Mouse (Mus musculus): ENCODE data around the gene Fkbp15. TPM values are rescaled to one million over a fixed set of nuclear protein-coding genes. Genes with fewer than 3 reads are reported as not detected.
A peak's percentile ranks its signal among the peaks of the same experiment; 100 is the strongest.

The Fkbp15 gene
- polyA plus RNA-seq, 1 experiment from 2014 or later: 21.0 TPM

GRCm38 (mm10) chr4:62286992-62287900 lies 73.1 kb downstream of the Fkbp15 start:
- DNase-seq (ENCODE audit: low spot score): no peak
- no peak for ATAC-seq (ENCODE audit: insufficient read depth, low FRiP score, low TSS enrichment)
- no peaks in the 10 kb centered on the region for H3K9me3 ChIP-seq (ENCODE audit: control insufficient read depth, low read length)
- H3K36me3 ChIP-seq (ENCODE audit: control insufficient read depth, insufficient read depth, low read length): no peaks in the 10 kb centered on the region
- H3K27ac ChIP-seq (ENCODE audit: low read depth, low read length): peak overlapping the region; percentile 42; the same call in 1 of the 2 replicates
- H3K4me3 ChIP-seq (ENCODE audit: low read depth, low read length): peak overlapping the region; percentile 78
- peaks cover 5% of the 10 kb centered on the region; the same call in 1 of the 2 replicates for H3K4me1 ChIP-seq (ENCODE audit: control insufficient read depth, insufficient read depth, low read length)
- H3K4me2 ChIP-seq (ENCODE audit: low read depth): peak overlapping the region; percentile 85
- H3K9ac ChIP-seq (ENCODE audit: low read length): peak overlapping the region; percentile 71
- WGBS: 11% methylated on average over 12 of the region's 12 CpGs
- H3K27me3 ChIP-seq (ENCODE audit: control insufficient read depth, insufficient read depth, low read length): no peaks in the 10 kb centered on the region

DNA sequence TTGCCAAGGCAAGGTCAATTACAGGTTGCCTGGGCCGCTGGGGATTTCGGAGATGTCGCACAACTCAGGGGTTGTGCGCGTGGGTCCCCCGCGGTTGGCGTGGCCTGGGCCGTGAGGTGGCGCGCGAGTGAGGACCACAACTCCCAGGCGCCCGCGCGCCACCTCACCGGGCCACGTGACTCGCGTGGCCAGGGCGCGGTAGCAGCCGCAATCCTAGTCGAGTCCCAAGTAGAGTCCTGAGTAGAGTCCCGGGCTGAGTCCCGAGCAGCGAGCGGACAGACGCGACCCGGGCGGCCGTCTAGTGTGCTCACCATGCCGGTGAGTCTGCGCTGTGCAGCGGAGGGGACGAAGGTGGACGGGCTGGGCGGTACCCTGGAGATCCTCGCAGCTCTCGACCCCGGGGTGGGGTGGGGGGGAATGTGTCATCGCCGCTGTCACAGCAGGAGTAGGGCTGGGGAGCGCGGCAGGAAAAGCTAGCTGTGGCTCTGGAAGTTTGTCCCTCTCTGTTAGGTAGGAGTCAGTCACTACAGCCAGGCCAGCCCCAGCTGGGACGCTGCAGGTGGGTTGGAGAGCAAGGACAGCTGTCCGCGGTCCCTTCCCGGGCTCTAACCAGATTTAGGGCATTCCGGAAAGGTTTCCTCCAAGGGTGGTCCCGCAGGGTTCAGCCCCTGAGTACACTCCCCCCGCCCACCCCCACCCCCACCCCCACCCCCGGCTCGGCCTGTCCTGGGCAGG lies 73.9 kb downstream of the Fkbp15 start:
- peak; percentile 93 for ATAC-seq (ENCODE audit: insufficient read depth, low FRiP score, low TSS enrichment)

GRCm38 (mm10) chr4:62285576-62285975 lies 74.8 kb downstream of the Fkbp15 start:
- Histone ChIP-seq H3K9ac (ENCODE audit: low read length) (no peak overlapping the region), H3K4me2 (ENCODE audit: low read depth) (peak overlapping the region; percentile 85), H3K27me3 (ENCODE audit: control insufficient read depth, insufficient read depth, low read length) (no peaks in the 10 kb centered on the region), H3K9me3 (ENCODE audit: control insufficient read depth, low read length) (no peaks in the 10 kb centered on the region), H3K4me1 (ENCODE audit: control insufficient read depth, insufficient read depth, low read length) (peaks cover 4% of the 10 kb centered on the region; the same call in 1 of the 2 replicates), H3K27ac (ENCODE audit: low read depth, low read length) (no peak overlapping the region), H3K36me3 (ENCODE audit: control insufficient read depth, insufficient read depth, low read length) (no peaks in the 10 kb centered on the region), H3K4me3 (ENCODE audit: low read depth, low read length) (no peak overlapping the region)
- ATAC-seq (ENCODE audit: insufficient read depth, low FRiP score, low TSS enrichment): no peak
- no peak for DNase-seq (ENCODE audit: low spot score)
- WGBS: 81% methylated on average over 8 of the region's 8 CpGs

More for the DNA sequence above, 73.9 kb downstream of the Fkbp15 start:
- peak overlapping the region; percentile 78 for H3K4me3 ChIP-seq (ENCODE audit: low read depth, low read length)
- DNase-seq (ENCODE audit: low spot score): peak; percentile 88
- peak overlapping the region; percentile 85 for H3K4me2 ChIP-seq (ENCODE audit: low read depth)
- peak overlapping the region; percentile 71 for H3K9ac ChIP-seq (ENCODE audit: low read length)
- no peaks in the 10 kb centered on the region for H3K36me3 ChIP-seq (ENCODE audit: control insufficient read depth, insufficient read depth, low read length)
- peak overlapping the region; percentile 53; the same call in 1 of the 2 replicates for H3K27ac ChIP-seq (ENCODE audit: low read depth, low read length)
- no peaks in the 10 kb centered on the region for H3K27me3 ChIP-seq (ENCODE audit: control insufficient read depth, insufficient read depth, low read length)
- H3K4me1 ChIP-seq (ENCODE audit: control insufficient read depth, insufficient read depth, low read length): peaks cover 4% of the 10 kb centered on the region; the same call in 1 of the 2 replicates
- WGBS: under 1% methylated on average over 54 of the region's 55 CpGs
- H3K9me3 ChIP-seq (ENCODE audit: control insufficient read depth, low read length): no peaks in the 10 kb centered on the region

DNA sequence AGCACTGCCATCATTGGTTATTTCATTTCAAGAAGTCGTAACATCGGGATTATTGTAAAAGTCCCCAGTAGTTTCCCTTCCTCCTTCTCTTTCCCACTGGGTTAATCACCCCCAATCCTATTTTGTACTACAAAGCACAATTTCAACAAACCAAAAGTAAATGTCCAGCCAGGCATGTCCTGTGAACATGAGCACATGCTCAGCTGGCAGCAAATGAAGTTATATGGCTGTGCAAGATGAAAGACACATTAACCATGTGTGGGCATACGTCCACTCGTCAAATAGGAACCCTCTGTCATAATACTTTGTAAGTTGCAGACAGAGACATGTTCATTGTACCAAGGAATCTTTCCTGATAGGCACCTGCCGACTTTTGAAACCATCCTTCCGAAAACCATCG lies 77.4 kb downstream of the Fkbp15 start:
- Histone ChIP-seq H3K4me3 (ENCODE audit: low read depth, low read length) (no peak overlapping the region), H3K9me3 (ENCODE audit: control insufficient read depth, low read length) (no peaks in the 10 kb centered on the region), H3K4me2 (ENCODE audit: low read depth) (no peak overlapping the region), H3K9ac (ENCODE audit: low read length) (no peak overlapping the region), H3K27me3 (ENCODE audit: control insufficient read depth, insufficient read depth, low read length) (no peaks in the 10 kb centered on the region), H3K36me3 (ENCODE audit: control insufficient read depth, insufficient read depth, low read length) (no peaks in the 10 kb centered on the region), H3K4me1 (ENCODE audit: control insufficient read depth, insufficient read depth, low read length) (peaks cover 4% of the 10 kb centered on the region; the same call in 1 of the 2 replicates), H3K27ac (ENCODE audit: low read depth, low read length) (no peak overlapping the region)
- 87% methylated on average over 7 of the region's 7 CpGs for WGBS
- no peak for DNase-seq (ENCODE audit: low spot score)
- ATAC-seq (ENCODE audit: insufficient read depth, low FRiP score, low TSS enrichment): no peak

DNA sequence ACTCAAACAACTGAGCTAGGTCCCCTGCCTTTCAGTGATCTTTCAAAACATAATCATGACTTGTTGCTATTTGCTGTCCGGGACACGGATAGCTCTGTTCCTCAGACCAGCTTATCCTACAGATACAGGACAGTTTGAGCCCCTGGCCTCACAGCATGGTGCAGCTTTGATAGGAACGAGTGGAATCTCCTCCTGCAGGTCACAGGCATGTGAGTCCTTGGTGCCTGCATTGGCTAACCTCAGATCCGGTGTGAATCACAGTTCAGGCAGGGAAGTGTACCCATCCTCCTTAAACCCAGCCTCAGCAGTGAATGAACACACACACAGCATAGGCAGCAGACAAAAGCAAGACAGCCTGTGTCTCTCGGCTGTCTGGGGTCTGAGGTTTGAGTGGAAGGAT lies 79.0 kb downstream of the Fkbp15 start:
- no peaks in the 10 kb centered on the region for H3K4me1 ChIP-seq (ENCODE audit: control insufficient read depth, insufficient read depth, low read length)
- DNase-seq (ENCODE audit: low spot score): no peak
- H3K4me2 ChIP-seq (ENCODE audit: low read depth): no peak overlapping the region
- H3K9ac ChIP-seq (ENCODE audit: low read length): no peak overlapping the region
- H3K27me3 ChIP-seq (ENCODE audit: control insufficient read depth, insufficient read depth, low read length): no peaks in the 10 kb centered on the region
- ATAC-seq (ENCODE audit: insufficient read depth, low FRiP score, low TSS enrichment): no peak
- no peaks in the 10 kb centered on the region for H3K36me3 ChIP-seq (ENCODE audit: control insufficient read depth, insufficient read depth, low read length)
- H3K4me3 ChIP-seq (ENCODE audit: low read depth, low read length): no peak overlapping the region
- H3K9me3 ChIP-seq (ENCODE audit: control insufficient read depth, low read length): no peaks in the 10 kb centered on the region
- no peak overlapping the region for H3K27ac ChIP-seq (ENCODE audit: low read depth, low read length)
- 60% methylated on average over 5 of the region's 5 CpGs for WGBS

- H3K4me3 ChIP-seq (ENCODE audit: low read depth, low read length): no peak overlapping the region
- no peak overlapping the region for H3K27ac ChIP-seq (ENCODE audit: low read depth, low read length)
- no peak for DNase-seq (ENCODE audit: low spot score)
These were observed 82.3 kb downstream of the Fkbp15 start for GRCm38 (mm10) chr4:62278081-62278480.

DNA sequence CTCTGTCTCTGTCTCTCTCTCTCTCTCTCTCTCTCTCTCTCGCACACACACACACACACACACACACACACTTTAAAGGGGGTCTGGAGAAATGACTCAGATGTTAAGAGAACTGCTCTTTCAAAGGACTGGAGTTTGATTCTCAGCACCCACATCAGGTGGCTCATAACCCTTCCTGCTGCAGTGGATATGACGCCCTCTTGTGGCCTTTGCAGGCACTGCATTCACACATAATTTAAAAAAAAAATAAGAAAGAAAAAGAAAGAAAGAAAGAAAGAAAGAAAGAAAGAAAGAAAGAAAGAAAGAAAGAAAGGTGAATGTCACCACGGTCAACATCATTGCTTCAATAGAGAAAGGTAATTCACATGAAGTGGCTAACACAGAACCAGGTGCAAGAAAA lies 83.1 kb downstream of the Fkbp15 start:
- Histone ChIP-seq H3K9ac (ENCODE audit: low read length) (no peak overlapping the region), H3K4me1 (ENCODE audit: control insufficient read depth, insufficient read depth, low read length) (0 out of 2 replicates have a peak, but pooled peaks cover 3% of the 10 kb centered on the region)

More at GRCm38 (mm10) chr4:62278081-62278480, 82.3 kb downstream of the Fkbp15 start:
- no peak overlapping the region for H3K4me2 ChIP-seq (ENCODE audit: low read depth)
- no peaks in the 10 kb centered on the region for H3K27me3 ChIP-seq (ENCODE audit: control insufficient read depth, insufficient read depth, low read length)
- no peaks in the 10 kb centered on the region for H3K9me3 ChIP-seq (ENCODE audit: control insufficient read depth, low read length)
- H3K4me1 ChIP-seq (ENCODE audit: control insufficient read depth, insufficient read depth, low read length): 0 out of 2 replicates have a peak, but pooled peaks cover 3% of the 10 kb centered on the region
- H3K9ac ChIP-seq (ENCODE audit: low read length): no peak overlapping the region
- no peak for ATAC-seq (ENCODE audit: insufficient read depth, low FRiP score, low TSS enrichment)
- no peaks in the 10 kb centered on the region for H3K36me3 ChIP-seq (ENCODE audit: control insufficient read depth, insufficient read depth, low read length)
- WGBS: 50% methylated on average over 4 of the region's 4 CpGs

DNA sequence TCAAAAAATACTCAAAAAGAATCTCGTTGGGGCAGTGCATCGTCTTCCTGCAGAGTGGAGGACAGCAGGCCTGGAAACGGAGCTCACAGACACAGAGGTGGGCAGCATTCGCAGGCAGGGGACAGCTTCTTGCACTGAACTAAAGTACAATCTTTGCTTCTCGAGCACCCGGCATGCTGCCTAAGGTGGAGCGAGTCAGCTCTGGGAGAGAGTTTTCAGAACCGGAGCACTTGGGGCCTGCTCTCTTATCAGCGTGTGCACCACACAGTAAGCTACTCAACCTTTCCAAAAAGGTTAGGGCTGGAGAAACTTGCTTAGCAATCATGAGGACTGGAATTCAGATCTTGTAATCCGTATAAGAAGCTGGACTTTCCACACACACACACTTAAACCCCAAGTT lies 83.7 kb downstream of the Fkbp15 start:
- no peak overlapping the region for H3K27ac ChIP-seq (ENCODE audit: low read depth, low read length)

More for the DNA sequence above, 83.1 kb downstream of the Fkbp15 start:
- Histone ChIP-seq H3K9me3 (ENCODE audit: control insufficient read depth, low read length) (no peaks in the 10 kb centered on the region), H3K27me3 (ENCODE audit: control insufficient read depth, insufficient read depth, low read length) (no peaks in the 10 kb centered on the region), H3K4me2 (ENCODE audit: low read depth) (no peak overlapping the region), H3K4me3 (ENCODE audit: low read depth, low read length) (no peak overlapping the region), H3K36me3 (ENCODE audit: control insufficient read depth, insufficient read depth, low read length) (no peaks in the 10 kb centered on the region), H3K27ac (ENCODE audit: low read depth, low read length) (no peak overlapping the region)
- WGBS: 73% methylated on average over 3 of the region's 3 CpGs
- DNase-seq (ENCODE audit: low spot score) (no peak), ATAC-seq (ENCODE audit: insufficient read depth, low FRiP score, low TSS enrichment) (no peak)

More for the DNA sequence above, 83.7 kb downstream of the Fkbp15 start:
- WGBS: 87% methylated on average over 10 of the region's 10 CpGs
- Histone ChIP-seq H3K27me3 (ENCODE audit: control insufficient read depth, insufficient read depth, low read length) (no peaks in the 10 kb centered on the region), H3K4me2 (ENCODE audit: low read depth) (no peak overlapping the region), H3K4me3 (ENCODE audit: low read depth, low read length) (no peak overlapping the region), H3K4me1 (ENCODE audit: control insufficient read depth, insufficient read depth, low read length) (0 out of 2 replicates have a peak, but pooled peaks cover 3% of the 10 kb centered on the region), H3K9me3 (ENCODE audit: control insufficient read depth, low read length) (no peaks in the 10 kb centered on the region), H3K9ac (ENCODE audit: low read length) (no peak overlapping the region), H3K36me3 (ENCODE audit: control insufficient read depth, insufficient read depth, low read length) (no peaks in the 10 kb centered on the region)
- DNase-seq (ENCODE audit: low spot score) (no peak), ATAC-seq (ENCODE audit: insufficient read depth, low FRiP score, low TSS enrichment) (no peak)

All from neural tube, embryonic 11.5 days (tissue).